Mouse (Mus musculus): Measurements from ENCODE around the gene Gbf1.

Gene Gbf1

DNA sequence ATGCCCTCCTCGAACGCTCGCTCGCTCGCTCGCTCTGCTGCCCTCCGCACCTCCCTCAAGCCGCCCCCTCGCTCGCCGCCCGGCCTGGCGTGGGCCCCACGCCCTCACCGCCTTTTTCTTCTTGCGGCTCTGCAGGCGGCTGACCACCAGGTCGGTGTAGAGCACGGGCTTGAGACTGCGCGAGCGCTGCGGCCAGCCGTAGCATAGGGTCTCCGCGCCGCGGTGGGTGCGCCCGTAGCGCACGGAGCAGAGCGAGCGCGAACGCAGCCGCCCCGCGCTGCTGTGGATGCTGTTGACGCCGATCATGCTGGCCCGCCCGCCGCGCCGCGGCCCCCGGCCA is 165.2 kb downstream of the Gbf1 start:
- peak; percentile 26 for DNase-seq

DNA sequence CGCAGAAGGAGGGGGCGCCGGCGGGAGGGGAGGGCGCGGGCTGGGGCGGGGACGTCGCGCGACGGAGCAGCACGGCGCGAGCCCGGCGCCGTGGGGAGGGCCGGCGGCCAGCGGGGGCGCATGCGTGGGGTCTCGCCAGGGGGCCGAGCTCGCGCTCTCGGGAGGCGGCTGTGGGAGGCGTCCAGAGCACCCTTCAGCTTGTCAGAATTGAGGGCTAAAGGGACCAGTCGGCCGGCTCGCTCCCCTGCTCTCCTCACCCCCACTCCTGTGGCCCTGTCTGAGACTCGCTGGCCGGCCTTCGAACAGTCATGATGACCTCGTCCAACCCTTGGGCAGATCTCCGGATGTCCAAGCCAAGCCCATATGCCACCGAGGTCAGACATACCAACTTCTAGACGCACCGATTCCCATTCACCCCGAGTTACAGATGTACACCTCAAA is 165.7 kb downstream of the Gbf1 start:
- peak; percentile 74 for DNase-seq

DNA sequence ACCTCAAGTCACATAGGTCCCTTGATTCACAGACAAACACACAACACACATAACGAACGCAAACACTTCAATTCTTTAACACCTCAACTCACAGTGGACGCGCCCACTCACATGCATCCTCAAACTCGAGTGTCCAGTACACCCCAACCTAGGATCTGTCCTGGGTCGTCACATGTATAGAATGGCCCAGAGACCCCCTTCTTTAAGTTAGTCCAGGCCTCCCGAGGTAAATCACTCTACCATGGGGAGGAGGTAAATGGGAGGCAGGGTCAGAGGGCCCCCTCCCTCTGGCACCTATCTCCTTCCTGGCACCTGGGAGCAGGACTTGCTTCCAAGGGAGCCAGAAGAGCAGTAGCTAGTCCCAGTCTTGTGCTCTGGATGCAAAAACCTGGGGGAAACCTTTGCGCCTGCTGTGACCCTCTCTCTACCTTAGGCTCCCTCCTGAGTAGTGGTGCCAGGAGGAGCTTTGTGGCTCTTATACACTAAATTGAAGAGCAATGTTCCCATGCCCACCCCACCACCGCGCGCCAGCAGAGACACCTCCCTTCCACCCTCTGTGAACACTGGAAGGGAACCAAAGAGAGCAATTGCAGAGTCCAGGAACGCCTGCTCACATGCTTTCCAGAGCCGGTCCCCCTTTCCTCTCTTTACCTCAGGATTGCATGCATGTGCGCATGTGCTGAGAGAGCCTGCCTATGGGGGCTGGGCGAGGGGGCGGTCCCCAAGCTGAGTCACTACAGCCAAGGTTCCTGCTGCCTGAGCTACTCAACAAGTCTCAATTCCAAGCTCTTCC is 166.5 kb downstream of the Gbf1 start:
- DNase-seq: peak; percentile 81

DNA sequence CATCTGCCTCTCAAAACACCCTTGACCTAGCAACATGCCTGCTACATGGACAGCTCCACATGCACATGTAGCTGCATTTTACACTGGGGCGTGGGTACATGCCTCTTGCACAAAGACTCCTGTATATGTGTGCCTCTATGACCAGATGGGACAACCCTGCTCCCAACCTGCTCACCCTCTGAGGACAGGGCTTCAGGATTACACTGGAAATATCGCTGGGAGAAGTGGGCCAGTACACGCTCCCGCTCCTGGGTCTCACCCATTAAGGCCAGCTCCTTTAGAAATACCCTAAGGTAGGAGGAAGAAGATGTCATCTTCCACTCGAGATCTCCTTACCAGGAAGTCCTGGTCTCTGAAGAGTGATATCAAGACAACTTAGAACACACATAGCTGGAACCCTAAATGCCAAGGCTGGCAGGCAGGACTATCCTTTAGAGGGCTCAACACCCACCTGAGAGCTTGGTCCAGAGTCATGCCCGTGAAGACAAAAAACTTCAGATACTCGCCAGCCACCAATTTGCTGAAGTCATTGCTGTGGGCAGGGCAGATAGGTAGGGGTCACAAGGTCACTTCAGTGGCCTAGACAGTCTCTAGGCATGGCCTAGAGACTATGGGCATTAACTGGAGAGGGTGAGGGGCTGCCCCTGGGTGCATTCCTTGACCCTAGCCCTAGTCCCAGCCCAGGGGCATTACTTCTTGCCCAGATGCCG is 167.9 kb downstream of the Gbf1 start:
- DNase-seq: no peak

DNA sequence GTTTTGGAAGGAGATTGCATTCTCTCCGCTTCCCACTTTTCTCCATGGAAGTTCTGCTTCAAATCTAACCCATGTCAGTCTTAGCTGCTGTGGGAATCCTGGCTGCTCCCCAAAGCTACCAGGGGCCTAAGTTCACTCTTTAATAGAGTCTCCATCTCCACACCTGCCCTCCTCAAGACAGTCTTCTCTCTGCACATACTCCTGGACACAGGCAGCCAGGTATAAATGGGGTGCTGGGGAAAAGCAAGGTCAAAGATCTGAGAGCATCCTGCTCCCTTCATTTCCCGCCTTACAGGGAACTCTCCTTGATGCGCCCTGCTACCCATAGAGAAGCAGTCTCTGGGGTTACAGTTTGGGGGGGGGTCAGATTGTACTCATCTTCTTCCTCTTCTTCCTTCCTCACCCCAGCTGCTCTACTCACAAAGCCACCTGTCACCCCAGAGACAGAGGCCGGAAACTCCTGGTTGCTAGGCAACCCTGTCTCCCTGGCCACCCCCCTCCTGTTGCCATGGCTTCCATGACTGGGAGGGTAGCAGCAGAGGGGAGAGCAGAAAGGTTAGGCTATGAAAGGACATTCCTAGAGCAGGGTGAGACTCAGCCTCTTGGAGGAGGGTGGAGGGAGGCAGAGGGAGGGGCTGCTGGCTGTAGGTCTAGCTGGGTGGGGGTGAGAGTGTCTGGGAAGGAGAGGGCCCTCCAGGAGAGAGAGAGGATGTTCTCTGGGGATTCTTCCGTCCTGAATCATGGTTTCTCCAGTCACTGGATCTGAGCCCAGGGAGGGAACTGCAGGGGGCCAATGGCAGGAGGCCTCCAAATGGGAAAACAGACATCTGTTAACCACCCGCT is 169.0 kb downstream of the Gbf1 start:
- DNase-seq: peak; percentile 37

DNA sequence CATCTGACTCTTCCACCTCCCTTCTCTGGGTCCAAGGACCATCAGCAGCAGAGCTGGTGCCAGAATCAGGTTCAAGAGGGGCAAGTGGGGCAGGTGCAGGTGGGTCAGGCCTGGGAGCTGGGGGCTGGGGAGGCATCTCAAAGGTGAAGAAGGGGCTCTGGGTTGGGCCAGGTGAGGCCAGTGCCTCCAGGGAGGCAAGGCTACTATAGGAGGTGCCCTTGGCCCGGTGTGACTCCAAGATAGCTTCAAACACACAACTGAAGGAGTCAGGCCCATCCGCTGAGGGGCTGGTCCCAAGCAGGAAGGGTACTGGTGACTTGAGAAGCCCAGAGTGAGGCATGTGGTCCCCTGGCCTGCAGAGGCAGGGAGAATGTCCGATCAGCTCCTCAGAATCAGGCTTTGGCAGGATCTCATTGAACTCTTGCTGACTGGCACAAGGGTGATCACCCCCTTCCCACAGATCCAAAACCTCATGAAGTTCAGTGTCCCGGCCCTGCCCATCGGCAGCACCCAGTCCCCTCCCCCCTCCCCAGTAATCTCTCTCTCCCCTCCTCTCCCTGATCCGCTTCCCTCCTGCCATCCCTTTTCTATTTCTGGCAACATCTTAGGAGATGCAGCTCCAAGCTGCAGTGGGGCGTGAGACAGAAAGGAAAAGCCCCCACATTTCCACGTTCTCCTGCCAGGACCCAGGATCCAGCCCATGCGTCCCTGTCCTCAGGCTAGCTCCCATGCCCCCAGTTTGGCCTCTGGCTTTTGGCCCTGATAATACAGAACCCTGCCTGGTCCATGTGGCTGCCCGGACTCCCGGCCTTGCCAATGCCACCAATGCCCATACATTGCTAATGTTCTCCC is 170.1 kb downstream of the Gbf1 start:
- DNase-seq: peak; percentile 13

DNA sequence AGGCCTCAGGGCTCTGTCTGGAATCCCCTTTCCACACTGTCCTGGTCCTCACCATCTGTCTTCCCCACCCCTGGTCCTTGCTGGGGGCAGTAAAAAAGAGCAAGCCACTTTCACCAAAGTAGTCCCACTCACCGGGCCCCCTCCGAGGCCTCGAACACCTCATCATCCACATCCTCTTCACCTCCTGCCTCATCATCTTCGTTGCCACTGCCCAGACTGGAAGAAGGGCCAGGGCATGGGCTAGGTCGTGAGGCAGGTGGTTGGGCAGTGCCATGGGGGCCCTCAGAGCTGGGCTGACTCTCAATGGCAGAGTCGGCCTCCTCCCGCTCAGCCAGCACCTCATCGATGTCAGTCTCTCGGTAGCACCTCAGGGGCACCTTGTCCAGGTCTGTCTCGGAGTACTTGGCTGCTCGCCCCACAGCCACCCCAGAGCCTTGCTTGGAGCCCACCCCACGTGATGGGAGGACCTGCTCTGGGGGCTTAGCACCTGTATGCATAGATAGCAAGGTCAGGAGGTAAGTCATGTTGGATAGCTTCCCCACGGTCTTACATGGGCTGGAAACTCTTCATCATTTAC is 170.8 kb downstream of the Gbf1 start:
- DNase-seq: peak; percentile 25

DNA sequence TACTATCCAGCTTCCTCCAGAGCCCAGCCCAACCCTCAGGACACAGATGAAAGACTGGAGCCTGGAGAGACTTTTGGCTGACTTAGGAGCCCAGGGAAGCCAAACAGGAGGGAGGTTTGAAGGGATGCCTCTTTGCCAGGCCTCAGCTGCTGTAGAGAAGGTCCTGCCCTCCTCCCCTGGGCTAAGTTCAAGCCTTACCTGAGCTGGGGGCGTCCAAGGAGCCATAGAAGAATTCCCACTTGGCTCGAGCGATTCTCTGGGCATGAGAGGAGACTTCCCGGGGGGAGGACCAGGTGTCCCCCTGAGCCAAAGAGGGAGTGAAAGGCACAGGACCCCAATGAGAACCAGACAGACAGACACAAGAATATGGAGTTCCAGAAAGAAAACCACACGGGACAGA is 171.4 kb downstream of the Gbf1 start:
- no peak for DNase-seq

DNA sequence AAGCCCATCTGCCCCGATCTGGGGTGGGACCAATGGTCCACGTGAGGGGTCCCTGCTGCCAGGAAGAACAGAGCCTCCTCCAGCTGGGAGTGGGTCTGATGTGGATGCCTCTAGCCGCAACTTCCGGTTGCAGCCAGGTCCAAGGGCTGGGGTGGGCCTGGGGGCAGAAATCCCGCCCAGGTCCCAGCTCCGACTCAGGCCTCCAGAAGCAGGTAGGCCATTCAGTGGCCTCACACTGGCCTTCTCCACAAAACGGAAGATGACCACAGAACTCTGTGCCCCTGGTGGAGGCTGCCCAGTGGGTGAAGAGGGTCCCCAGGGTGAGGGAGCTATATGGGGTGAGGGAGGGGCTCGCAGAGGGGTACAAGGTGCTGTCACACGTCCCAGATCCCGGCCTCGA is 172.1 kb downstream of the Gbf1 start:
- DNase-seq: no peak

DNA sequence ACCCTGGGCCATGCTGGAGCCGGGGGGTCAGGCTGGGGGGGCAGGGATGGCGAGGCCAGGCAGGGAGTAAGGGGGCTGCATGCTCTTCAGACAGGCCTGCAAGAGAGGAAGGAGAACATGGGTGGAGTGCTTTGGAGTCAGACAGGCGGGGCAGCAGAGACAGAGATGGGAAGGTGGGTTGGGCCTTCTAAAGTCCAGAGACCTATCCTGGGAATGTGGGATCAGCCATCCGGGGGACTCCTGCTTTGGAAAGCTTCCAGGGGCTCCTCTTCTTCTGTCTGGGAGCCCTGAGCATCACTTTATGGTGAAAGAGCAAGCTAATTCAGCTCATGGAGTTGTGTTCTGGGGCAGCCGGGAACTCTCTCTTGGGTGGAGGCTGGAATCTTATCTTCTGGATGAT is 172.6 kb downstream of the Gbf1 start:
- DNase-seq: no peak

DNA sequence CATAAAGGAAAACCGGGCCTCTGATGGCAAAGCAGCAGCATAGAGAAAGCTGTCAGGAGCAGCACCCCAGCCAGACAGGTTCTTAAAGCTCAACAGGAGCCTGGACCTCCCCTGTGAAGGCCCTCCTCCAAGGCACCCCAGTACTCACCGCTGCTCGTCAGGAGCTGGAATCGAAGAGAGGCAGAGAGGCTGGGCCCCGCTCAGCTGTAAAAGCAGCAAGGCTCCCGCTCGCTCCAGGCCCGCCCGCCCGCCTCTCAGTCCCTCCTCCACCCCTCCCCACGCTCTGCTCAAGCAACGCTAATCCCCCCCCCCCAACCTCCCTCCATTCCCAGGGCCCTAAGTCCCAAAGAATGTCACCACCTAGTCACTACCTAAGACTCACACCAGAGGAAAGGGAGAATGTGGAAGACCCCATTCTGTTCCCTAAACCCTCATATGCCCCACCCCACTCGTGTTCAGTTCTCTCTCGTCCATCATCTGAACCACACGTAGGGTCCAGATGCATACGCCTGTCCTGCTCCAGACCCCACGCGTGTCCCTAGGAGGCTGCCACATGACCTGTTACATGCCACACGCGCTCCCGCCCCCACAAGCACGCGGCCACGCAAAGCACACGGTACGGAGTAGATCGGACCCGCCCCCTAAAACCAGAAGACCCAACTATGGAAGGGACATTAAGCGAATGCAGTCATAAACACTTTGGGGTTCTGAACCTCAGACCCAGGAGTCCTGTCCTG is 173.9 kb downstream of the Gbf1 start:
- peak; percentile 57 for DNase-seq

DNA sequence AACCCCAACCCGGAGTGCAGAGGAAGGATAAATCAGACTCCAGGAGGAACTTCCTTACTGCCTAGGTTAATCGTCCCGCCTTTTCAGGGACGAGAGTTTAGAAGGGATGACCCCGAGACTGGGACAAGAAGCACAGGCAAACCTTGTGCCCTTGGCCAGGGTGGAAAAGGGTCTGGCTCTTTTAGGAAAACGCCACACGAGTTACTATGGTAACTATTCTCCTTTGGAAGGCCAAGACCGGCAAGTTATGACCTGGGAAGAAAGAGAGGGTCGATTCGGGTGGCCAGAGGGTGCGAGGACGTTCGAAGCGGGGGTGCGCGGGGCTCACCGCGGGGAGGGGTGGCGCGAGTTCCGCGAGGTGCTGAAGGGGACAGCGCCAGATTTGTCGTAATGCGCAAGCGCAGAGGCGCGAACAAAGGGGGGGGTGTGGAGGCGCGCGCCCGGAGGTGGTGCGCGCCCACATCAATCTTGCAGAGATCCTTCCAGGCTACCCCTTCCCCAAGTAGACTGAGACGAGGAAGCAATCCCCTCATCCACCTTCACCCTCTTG is 174.5 kb downstream of the Gbf1 start, which contains the start of gene Psd:
Gene Psd (minus strand): TSS at position 401 of the 550 bp plus-strand sequence.
- DNase-seq: peak; percentile 80

DNA sequence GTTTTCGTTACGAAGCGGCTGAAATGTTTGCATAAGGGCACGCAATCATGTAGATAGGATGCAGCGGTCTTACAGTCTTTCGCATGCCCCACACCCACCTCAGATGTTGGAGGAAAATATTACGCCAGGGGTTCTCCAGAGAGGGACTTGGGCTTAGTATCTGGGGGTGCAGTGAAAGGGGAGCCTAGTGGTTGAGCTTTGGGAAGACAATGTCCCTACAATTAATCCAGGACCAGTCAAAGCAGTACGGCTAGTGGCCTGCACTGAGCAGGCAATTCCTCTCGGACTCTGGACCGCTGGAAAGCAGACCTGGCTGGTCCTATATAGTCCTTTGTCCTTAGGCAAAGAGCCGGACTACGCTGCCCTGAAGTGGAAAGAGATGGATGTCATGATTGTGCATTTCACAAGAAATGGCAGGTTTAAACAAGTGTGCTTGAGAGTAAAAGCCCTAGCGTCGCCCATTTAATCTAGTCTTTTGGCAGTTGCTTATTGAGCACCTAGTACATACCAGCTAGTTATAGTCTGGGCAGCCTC is 175.3 kb downstream of the Gbf1 start:
- peak; percentile 16 for DNase-seq

DNA sequence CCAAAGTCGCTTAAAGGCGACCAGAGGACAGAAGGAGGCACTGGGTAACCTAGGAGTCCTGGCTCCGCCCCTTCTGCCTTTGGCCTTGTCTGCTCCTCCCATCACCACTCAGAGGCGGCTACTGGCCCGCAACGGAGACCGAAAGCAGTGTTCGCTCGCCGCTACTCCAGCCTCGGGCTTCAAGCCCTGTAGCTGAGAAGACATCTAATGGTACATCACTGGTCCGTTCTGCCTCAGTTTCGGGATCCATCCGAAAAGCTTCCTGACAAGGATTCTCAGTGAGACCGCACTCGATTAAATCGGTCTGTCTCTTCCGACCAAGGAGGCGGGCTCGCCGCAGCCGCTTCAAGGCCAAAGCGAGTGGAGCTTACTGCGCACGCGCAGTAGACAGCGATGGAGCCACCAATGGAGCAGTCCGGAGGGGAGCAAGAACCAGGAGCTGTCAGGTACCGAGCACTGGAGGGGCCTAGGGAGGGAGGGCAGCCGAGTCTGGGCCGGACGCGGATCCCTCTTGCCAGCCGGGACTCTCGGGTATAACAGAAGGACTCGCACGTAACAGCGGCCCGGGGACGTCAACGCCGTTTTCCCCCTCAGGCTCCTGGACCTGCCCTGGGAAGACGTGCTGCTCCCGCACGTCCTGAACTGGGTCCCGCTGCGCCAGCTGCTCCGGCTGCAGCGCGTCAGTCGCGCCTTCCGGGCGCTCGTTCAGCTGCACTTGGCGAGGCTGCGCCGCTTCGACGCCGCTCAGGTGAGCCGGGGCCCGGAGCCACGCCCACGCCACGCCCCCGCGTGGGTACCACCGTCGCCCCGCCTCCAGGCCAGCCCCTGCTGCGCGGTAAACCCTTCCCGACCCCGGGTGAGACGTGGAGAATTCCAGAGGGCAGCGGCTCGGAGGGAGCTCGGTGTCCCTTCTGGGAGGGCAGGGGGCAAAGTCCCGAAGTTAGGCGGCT is 176.0 kb downstream of the Gbf1 start, which contains the start of gene Fbxl15:
Gene Fbxl15 (plus strand): TSS at position 104 of the 950 bp plus-strand sequence.
- DNase-seq: peak; percentile 92

DNA sequence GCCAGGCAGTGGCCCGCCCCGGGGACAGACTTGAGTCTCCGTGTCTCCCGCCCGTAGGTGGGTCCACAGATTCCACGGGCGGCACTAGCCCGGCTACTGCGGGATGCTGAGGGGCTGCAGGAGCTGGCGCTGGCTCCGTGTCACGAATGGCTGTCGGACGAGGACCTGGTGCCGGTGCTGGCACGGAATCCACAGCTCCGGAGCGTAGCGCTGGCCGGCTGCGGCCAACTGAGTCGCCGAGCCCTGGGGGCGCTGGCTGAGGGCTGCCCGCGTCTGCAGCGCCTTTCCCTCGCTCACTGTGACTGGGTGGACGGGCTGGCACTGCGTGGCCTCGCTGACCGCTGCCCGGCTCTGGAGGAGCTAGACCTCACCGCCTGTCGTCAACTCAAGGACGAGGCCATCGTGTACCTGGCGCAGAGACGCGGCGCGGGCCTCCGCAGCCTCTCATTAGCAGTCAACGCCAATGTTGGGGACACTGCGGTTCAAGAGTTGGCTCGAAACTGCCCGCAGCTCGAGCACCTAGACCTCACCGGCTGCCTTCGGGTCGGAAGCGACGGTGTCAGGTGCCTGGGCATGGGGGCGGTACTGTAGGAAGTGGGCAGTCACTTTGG is 176.8 kb downstream of the Gbf1 start:
- DNase-seq: no peak

DNA sequence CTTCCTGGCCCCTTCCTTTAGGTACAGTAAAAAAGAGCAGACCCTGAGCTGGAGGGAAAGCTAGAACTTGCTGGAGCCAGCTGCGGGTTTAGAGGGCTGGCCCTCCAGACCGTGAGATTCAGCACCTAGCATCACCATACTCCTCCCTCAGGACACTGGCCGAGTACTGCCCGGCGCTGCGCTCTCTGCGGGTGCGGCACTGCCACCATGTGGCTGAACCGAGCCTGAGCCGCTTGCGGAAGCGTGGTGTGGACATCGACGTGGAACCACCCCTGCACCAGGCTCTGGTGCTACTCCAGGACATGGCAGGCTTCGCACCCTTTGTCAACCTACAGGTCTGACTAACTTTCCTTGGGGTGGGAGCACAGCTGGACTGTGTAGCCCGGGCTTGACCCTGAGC is 177.6 kb downstream of the Gbf1 start:
- DNase-seq: peak; percentile 75

DNA sequence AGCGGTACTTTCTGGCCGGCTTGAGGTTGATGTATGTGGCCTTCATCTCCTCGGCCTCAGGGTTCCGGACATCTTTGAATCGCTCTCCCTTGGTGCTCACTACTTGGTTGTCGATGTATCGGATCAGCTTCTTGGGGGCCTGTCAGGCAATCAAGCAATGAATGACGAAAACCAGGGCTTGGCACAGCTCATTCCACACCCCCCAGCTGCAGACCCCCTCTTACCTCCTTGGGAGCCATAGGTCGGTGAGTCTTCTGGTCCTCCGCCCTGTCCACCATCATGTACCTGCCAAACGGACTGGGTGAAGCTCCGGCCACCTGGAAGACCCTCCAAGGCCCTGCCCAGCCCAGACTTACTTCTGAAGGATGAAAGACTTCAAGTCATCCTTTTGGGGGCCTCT is 178.4 kb downstream of the Gbf1 start:
- no peak for DNase-seq

DNA sequence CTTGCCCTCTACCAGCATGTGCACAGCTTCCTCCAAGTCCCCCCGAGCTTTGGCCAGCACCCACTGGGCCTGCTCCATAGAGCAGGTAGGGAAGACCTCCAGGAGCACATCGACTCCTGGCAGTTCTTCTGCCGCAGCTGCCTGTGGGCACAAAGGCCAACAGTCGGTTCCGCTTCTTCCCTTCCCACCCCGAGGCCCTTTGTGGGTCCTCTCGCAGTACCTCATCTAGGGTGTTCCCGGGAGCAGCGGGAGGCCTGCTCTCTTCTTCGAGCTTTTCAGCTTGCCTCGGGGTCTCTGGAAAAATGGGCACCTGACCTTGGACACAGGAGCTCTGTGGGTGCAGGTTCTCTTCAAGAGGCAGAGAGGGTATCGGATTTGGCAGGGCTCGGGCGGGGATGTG is 179.0 kb downstream of the Gbf1 start:
- DNase-seq: no peak

DNA sequence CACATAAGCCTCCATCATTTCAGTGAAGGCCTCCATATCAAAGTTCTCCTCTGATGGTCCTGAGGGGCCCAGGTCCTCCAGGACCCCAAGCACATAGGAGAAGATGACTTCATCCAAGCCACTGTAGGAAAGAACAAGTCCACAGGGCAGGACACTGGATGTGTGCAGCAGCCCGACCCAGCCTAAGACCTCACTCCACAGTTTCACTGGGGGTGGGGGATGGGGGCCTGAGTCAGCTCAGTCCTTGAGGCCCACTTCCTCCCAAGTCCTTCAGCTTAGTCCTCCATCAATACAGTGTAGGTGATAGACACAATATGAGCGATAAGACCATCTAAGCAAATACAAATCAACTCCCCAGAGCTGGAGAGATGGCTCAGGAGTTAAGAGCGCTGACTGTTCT is 179.6 kb downstream of the Gbf1 start:
- peak; percentile 13 for DNase-seq
